11 mouse cellular contexts compared by ENCODE assay signal in genomic region chr7:90843345-90844293, GRCm38 (mm10).
A peak's percentile ranks its signal among the peaks of the same experiment; 100 is the strongest.
DNase-seq lines count a peak whose midpoint lies in the region; ATAC-seq and TF ChIP-seq lines count a peak whose summit lies in the region.
"Had no signal": no experiment of that assay in that cellular context is flagged by ENCODE, and none has a peak within 500 bp of the region (broad histone marks: within the 10 kb centered on the region; RNA-seq: fewer than 3 reads in every experiment).

No protein-coding gene starts in this region.

- TF ChIP-seq POLR2A in cerebellum, adult 2 months (IDR thresholded peaks at IDR 0.05; ENCODE audit: borderline replicate concordance, insufficient read depth, low read length) = no peak

- peak; percentile 15; the same call in 1 of the 2 replicates for TF ChIP-seq CTCF in cerebellum, adult 2 months (IDR thresholded peaks at IDR 0.05; ENCODE audit: borderline replicate concordance, insufficient read depth, low read depth, low read length)
- TF ChIP-seq CTCF in midbrain, postnatal 0 days (IDR thresholded peaks at IDR 0.05) = peak; percentile 52

- H3K27me3 ChIP-seq in cerebellum, adult 2 months (ENCODE audit: control insufficient read depth, insufficient read depth, low read length) = no peaks in the 10 kb centered on the region
- H3K27me3 ChIP-seq in forebrain, embryonic 16.5 days (replicated peaks; ENCODE audit: control insufficient read depth, insufficient read depth, low read length) = no peaks in the 10 kb centered on the region
- no peaks in the 10 kb centered on the region for H3K27me3 ChIP-seq in midbrain, postnatal 0 days (ENCODE audit: insufficient read depth, low read length)
- no peaks in the 10 kb centered on the region for H3K27me3 ChIP-seq in heart, embryonic 11.5 days (ENCODE audit: control insufficient read depth, insufficient read depth, low read length)

- H3K4me1 ChIP-seq in cerebellum, adult 2 months (ENCODE audit: control insufficient read depth, insufficient read depth, low read length) = no peaks in the 10 kb centered on the region
- peaks cover 4% of the 10 kb centered on the region; the same call in 1 of the 2 replicates for H3K4me1 ChIP-seq in forebrain, embryonic 16.5 days (replicated peaks; ENCODE audit: control insufficient read depth, insufficient read depth, low read length)
- H3K4me1 ChIP-seq in midbrain, postnatal 0 days (ENCODE audit: insufficient read depth, low read length) = peaks cover 3% of the 10 kb centered on the region; the same call in 1 of the 2 replicates
- no peaks in the 10 kb centered on the region for H3K4me1 ChIP-seq in heart, embryonic 11.5 days (ENCODE audit: control insufficient read depth, insufficient read depth, low read length)

- ATAC-seq in cerebellum, adult (ENCODE audit: insufficient number of reproducible peaks, low FRiP score, low TSS enrichment) = peak; percentile 82
- peak; percentile 72 for ATAC-seq in forebrain, embryonic 16.5 days
- ATAC-seq in midbrain, postnatal 0 days (ENCODE audit: low FRiP score) = peak; percentile 82
- ATAC-seq in activated CD4-positive, CD25-positive, alpha-beta regulatory T cell, adult 4 months = no peak
- ATAC-seq in heart, embryonic 11.5 days (replicated peaks; ENCODE audit: insufficient number of reproducible peaks, low FRiP score, low TSS enrichment) = no peak

- H3K9me3 ChIP-seq in forebrain, embryonic 16.5 days (ENCODE audit: control insufficient read depth, low read length) = no peaks in the 10 kb centered on the region
- H3K9me3 ChIP-seq in midbrain, postnatal 0 days (ENCODE audit: low read length) = no peaks in the 10 kb centered on the region
- no peaks in the 10 kb centered on the region for H3K9me3 ChIP-seq in heart, embryonic 11.5 days (replicated peaks; ENCODE audit: control insufficient read depth, low read length)

- no peak for DNase-seq in cerebellum, postnatal 36 days
- DNase-seq in cerebellum, adult 2 months = no peak
- peak; percentile 80 for DNase-seq in midbrain, postnatal 0 days (ENCODE audit: low spot score)
- no peak for DNase-seq in spleen, postnatal 10 days (ENCODE audit: low spot score in 2 of 2)
- DNase-seq: heart, adult 11 months; kidney, adult 11 months; spleen, adult 18-20 months had no signal

- H3K9ac ChIP-seq in forebrain, embryonic 16.5 days (replicated peaks; ENCODE audit: low read depth, low read length) = no peak overlapping the region
- H3K9ac ChIP-seq in midbrain, postnatal 0 days (replicated peaks; ENCODE audit: low read length, poor library complexity, severe bottlenecking) = no peak overlapping the region
- H3K9ac ChIP-seq in heart, embryonic 11.5 days (ENCODE audit: low read depth, low read length) = no peak overlapping the region

- no peak overlapping the region for H3K4me3 ChIP-seq in cerebellum, adult 2 months (replicated peaks; ENCODE audit: insufficient read depth, low read depth, low read length)
- no peak overlapping the region for H3K4me3 ChIP-seq in forebrain, embryonic 16.5 days (replicated peaks; ENCODE audit: low read length)
- no peak overlapping the region for H3K4me3 ChIP-seq in midbrain, postnatal 0 days (ENCODE audit: low read depth, low read length)
- no peak overlapping the region for H3K4me3 ChIP-seq in heart, embryonic 11.5 days (ENCODE audit: low read depth, low read length)

- 38% methylated on average over 5 of the region's 5 CpGs for WGBS in cerebellum, adult 2 months
- WGBS in forebrain, embryonic 16.5 days = 53% methylated on average over 5 of the region's 5 CpGs
- WGBS in midbrain, postnatal 0 days = 40% methylated on average over 5 of the region's 5 CpGs
- 65% methylated on average over 5 of the region's 5 CpGs for WGBS in heart, embryonic 11.5 days (ENCODE audit: insufficient replicate concordance)

- no peak overlapping the region for H3K4me2 ChIP-seq in forebrain, embryonic 16.5 days (ENCODE audit: low read length)
- no peak overlapping the region for H3K4me2 ChIP-seq in midbrain, postnatal 0 days (ENCODE audit: low read depth, low read length, poor library complexity, severe bottlenecking)
- H3K4me2 ChIP-seq in heart, embryonic 11.5 days = no peak overlapping the region

- H3K27ac ChIP-seq in cerebellum, adult 2 months (ENCODE audit: insufficient read depth, low read length) = no peak overlapping the region
- no peak overlapping the region; the same call in 1 of the 2 replicates for H3K27ac ChIP-seq in forebrain, embryonic 16.5 days (ENCODE audit: low read length)
- H3K27ac ChIP-seq in midbrain, postnatal 0 days (ENCODE audit: low read depth, low read length) = 0 out of 2 replicates have a peak overlapping the region, but pooled peaks have one; percentile 12
- H3K27ac ChIP-seq in heart, embryonic 11.5 days (ENCODE audit: low read depth, low read length) = no peak overlapping the region

- H3K36me3 ChIP-seq in forebrain, embryonic 16.5 days (ENCODE audit: control insufficient read depth, insufficient read depth) = no peaks in the 10 kb centered on the region
- no peaks in the 10 kb centered on the region for H3K36me3 ChIP-seq in midbrain, postnatal 0 days (ENCODE audit: insufficient read depth, low read length)
- no peaks in the 10 kb centered on the region for H3K36me3 ChIP-seq in heart, embryonic 11.5 days (ENCODE audit: control insufficient read depth, insufficient read depth, low read length)

Comparison
In these comparisons a context has a peak if more than half of its experiments do, and no peak if none do; other contexts are left out.
1. ATAC-seq: peak in cerebellum, adult (single experiment), forebrain, embryonic 16.5 days (single experiment) and midbrain, postnatal 0 days (single experiment); none in activated CD4-positive, CD25-positive, alpha-beta regulatory T cell, adult 4 months (single experiment) and heart, embryonic 11.5 days (single experiment).